Mouse (Mus musculus) ES-Bruce4 (cell line): ENCODE measurements around the gene Snx29. TPM values are rescaled to one million over a fixed set of nuclear protein-coding genes. Genes with fewer than 3 reads are reported as not detected.
A peak's percentile ranks its signal among the peaks of the same experiment; 100 is the strongest.

Source experiments
- H3K27ac ChIP-seq: 2 replicates; pipeline ENCODE4 v1.5.1; 2012; ENCODE audit warnings: low read length, inconsistent platforms; ENCODE audit not compliant: insufficient read depth
- H3K27me3 ChIP-seq: 2 replicates; pipeline ENCODE4 v1.6.1; 2012; ENCODE audit warnings: mild to moderate bottlenecking, low read length, inconsistent platforms; ENCODE audit not compliant: control insufficient read depth, poor library complexity, insufficient read depth, severe bottlenecking
- H3K36me3 ChIP-seq: 2 replicates; pipeline ENCODE4 v1.6.1; 2012; ENCODE audit warnings: inconsistent platforms, mild to moderate bottlenecking, low read length, moderate library complexity; ENCODE audit not compliant: control insufficient read depth, poor library complexity, insufficient read depth, severe bottlenecking
- H3K4me1 ChIP-seq: one replicate; pipeline ENCODE4 v1.8.1; 2011; ENCODE audit warnings: low read length; ENCODE audit not compliant: control insufficient read depth, insufficient read depth
- H3K4me3 ChIP-seq: 2 replicates; pipeline ENCODE4 v1.5.1; 2011; ENCODE audit warnings: low read depth, mild to moderate bottlenecking, low read length
- H3K9ac ChIP-seq: 2 replicates; pipeline ENCODE4 v1.6.1; 2012; ENCODE audit warnings: low read depth, mild to moderate bottlenecking, inconsistent platforms; ENCODE audit not compliant: poor library complexity, severe bottlenecking
- H3K9me3 ChIP-seq: replicated peaks from 2 replicates; pipeline ENCODE4 v1.6.1; 2012; ENCODE audit warnings: mild to moderate bottlenecking, low read length, inconsistent platforms; ENCODE audit not compliant: control insufficient read depth, poor library complexity, insufficient read depth, severe bottlenecking
- CTCF ChIP-seq: IDR thresholded peaks from one replicate; pipeline ENCODE4 v1.8.1; 2011; ENCODE audit warnings: low read depth, low read length
- EP300 ChIP-seq: IDR thresholded peaks from 2 replicates; pipeline ENCODE4 v1.6.1; 2011; ENCODE audit warnings: low read depth, low read length; ENCODE audit not compliant: insufficient read depth
- POLR2A ChIP-seq: IDR thresholded peaks from one replicate; pipeline ENCODE4 v1.8.1; 2011; ENCODE audit warnings: low read length; ENCODE audit not compliant: insufficient read depth
- polyA plus RNA-seq: library from polyadenylated mRNA; stranded (reverse); fragments of >200 nt; gene quantifications from 2 replicates; pipeline ENCODE4 v1.2.4, GENCODE M21; 2011; ENCODE audit warnings: low read depth; ENCODE audit not compliant: missing spikeins, insufficient read depth, insufficient read length

Snx29 gene
- polyA plus RNA-seq, 1 experiment, result 9.2 TPM

GRCm38 (mm10) chr16:11389324-11389723 is 66.6 kb downstream of the Snx29 start:
- no peaks in the 10 kb centered on the region for H3K36me3 ChIP-seq
- no peak overlapping the region for H3K27ac ChIP-seq
- TF ChIP-seq CTCF, result no peak
- no peak for TF ChIP-seq POLR2A
- no peak for TF ChIP-seq EP300
- H3K4me3 ChIP-seq, result no peak overlapping the region
- no peaks in the 10 kb centered on the region for H3K27me3 ChIP-seq
- H3K9me3 ChIP-seq, result peaks cover 4% of the 10 kb centered on the region; the same call in 1 of the 2 replicates
- H3K9ac ChIP-seq, result no peak overlapping the region
- H3K4me1 ChIP-seq, result no peaks in the 10 kb centered on the region

- H3K27me3 ChIP-seq, result no peaks in the 10 kb centered on the region
- H3K9me3 ChIP-seq, result no peaks in the 10 kb centered on the region
- H3K36me3 ChIP-seq, result no peaks in the 10 kb centered on the region
- H3K27ac ChIP-seq, result no peak overlapping the region
- TF ChIP-seq POLR2A, result no peak
- peak; percentile 51 for TF ChIP-seq CTCF
- H3K4me1 ChIP-seq, result no peaks in the 10 kb centered on the region
- no peak overlapping the region for H3K9ac ChIP-seq
- H3K4me3 ChIP-seq, result no peak overlapping the region
Measured at GRCm38 (mm10) chr16:11396570-11396969, 73.9 kb downstream of the Snx29 start.

- TF ChIP-seq EP300, result no peak
- TF ChIP-seq POLR2A, result no peak
- TF ChIP-seq CTCF, result no peak
- Histone ChIP-seq H3K4me1 (no peaks in the 10 kb centered on the region), H3K9ac (no peak overlapping the region), H3K36me3 (no peaks in the 10 kb centered on the region), H3K9me3 (no peaks in the 10 kb centered on the region), H3K27me3 (no peaks in the 10 kb centered on the region), H3K27ac (no peak overlapping the region), H3K4me3 (no peak overlapping the region)
Measured at GRCm38 (mm10) chr16:11399386-11399785, 76.7 kb downstream of the Snx29 start.

DNA sequence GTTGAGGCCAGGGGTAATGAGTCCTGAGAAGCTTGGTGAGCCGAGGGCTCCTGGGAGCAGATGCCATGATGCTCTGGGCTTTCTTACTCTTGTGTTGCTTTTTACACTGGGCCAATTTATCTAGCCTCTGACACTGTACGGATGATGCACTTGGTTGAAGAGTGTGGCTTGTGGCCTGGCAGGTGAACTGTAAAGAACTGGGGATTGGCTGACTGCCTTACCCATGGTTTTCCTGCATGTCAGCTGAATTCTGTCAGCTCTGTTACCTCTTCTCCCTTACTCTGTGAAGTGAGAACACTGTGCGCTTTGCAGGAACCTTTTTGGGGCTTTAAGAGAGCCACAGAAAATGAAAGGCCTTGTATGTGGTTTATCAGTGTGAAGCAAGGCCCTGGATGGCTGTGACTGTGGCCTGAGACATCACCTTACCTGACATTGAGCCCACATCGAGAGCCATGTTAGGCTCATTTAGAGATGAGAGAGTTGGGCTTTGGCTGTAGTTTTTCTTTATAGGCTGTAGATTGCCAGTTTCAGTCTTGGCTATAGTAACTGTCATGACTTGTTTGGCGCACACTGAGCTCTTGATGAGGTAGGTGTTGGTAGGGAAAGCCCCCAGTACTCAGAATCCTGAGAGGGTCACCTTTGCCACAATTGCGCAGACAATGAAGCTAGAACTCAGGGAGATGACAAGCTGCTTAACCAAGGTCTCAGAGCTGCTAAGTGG is 77.3 kb downstream of the Snx29 start:
- H3K27ac ChIP-seq, result no peak overlapping the region
- TF ChIP-seq EP300, result no peak
- no peaks in the 10 kb centered on the region for H3K27me3 ChIP-seq
- no peak overlapping the region for H3K4me3 ChIP-seq
- no peaks in the 10 kb centered on the region for H3K9me3 ChIP-seq
- H3K36me3 ChIP-seq, result no peaks in the 10 kb centered on the region
- no peak overlapping the region for H3K9ac ChIP-seq
- no peaks in the 10 kb centered on the region for H3K4me1 ChIP-seq

DNA sequence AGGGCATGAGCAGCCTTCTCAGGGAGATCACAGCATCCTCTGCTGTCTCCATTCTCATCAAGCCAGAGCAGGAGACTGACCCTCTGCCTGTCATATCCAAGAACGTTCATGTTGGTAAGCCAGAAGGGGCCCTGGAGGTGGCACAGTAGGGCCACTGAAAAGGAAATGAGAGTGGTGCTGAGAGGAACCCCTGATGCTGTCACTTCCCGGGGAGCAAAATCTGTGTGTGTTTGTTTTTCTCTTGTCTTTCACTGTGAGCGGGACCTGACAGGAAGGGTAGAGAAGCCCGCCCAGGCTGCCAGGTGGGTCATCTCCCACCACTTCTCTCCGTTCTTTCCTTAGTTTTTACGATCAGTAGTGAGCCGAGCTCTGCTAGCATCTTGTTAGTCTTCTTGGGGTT is 78.2 kb downstream of the Snx29 start:
- no peak overlapping the region for H3K9ac ChIP-seq
- H3K36me3 ChIP-seq, result no peaks in the 10 kb centered on the region
- H3K27ac ChIP-seq, result no peak overlapping the region
- TF ChIP-seq CTCF, result no peak
- TF ChIP-seq EP300, result no peak
- no peak for TF ChIP-seq POLR2A
- peaks cover 3% of the 10 kb centered on the region for H3K4me1 ChIP-seq
- no peaks in the 10 kb centered on the region for H3K9me3 ChIP-seq
- no peaks in the 10 kb centered on the region for H3K27me3 ChIP-seq
- H3K4me3 ChIP-seq, result no peak overlapping the region

DNA sequence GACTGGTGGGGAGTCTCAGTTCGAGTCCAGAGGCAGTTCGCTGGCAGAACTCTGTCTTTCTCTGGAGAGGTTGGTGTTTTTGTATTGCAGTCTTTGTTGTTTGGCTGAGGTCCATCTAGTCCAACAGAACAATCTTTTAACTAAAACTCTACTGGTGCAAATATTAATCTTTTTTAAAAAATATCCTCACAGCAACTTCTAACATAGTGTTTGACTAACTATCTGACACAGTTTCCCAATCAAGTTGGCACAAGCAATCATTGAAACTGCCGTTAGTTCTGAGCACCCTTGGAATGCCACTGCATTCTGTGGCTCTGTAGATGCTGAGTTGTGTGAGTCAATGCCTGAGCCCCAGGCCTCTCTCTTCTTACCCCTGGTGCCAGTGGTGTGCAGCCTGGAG is 82.5 kb downstream of the Snx29 start:
- Histone ChIP-seq H3K9ac (no peak overlapping the region), H3K4me3 (no peak overlapping the region), H3K27ac (no peak overlapping the region), H3K9me3 (no peaks in the 10 kb centered on the region), H3K36me3 (no peaks in the 10 kb centered on the region), H3K4me1 (peaks cover 7% of the 10 kb centered on the region), H3K27me3 (no peaks in the 10 kb centered on the region)
- TF ChIP-seq EP300 (no peak), CTCF (no peak), POLR2A (no peak)
